Mouse (Mus musculus) forebrain, embryonic 14.5 days (tissue): ENCODE data around the gene Sv2a. TPM values are rescaled to one million over a fixed set of nuclear protein-coding genes. Genes with fewer than 3 reads are reported as not detected.

Experiments
- ATAC-seq: fragments of 200-750 bp; cut with Nextera tagmentation; 2 replicates; pipeline ENCODE4 v1.8.0; 2017; ENCODE audit warnings: mild to moderate bottlenecking, moderate library complexity
- DNase-seq: peaks from one replicate; pipeline ENCODE4 v3.0.0-alpha.2; 2015; ENCODE audit warnings: low spot score
- H3K27ac ChIP-seq: fragments of 300-500 bp; sonication (generic); 2 replicates; pipeline ENCODE4 v1.5.1; 2014; ENCODE audit warnings: low read depth, mild to moderate bottlenecking, control low read depth, low read length, moderate library complexity
- H3K27me3 ChIP-seq: fragments of 300-500 bp; sonication (generic); replicated peaks from 2 replicates; pipeline ENCODE4 v1.6.1; 2014; ENCODE audit warnings: low read length, control low read depth, mixed read lengths; ENCODE audit not compliant: control insufficient read depth, insufficient read depth
- H3K36me3 ChIP-seq: fragments of 300-500 bp; sonication (generic); 2 replicates; pipeline ENCODE4 v1.6.1; 2014; ENCODE audit warnings: low read length, control low read depth; ENCODE audit not compliant: control insufficient read depth, insufficient read depth
- H3K4me1 ChIP-seq: fragments of 300-500 bp; sonication (generic); 2 replicates; pipeline ENCODE4 v1.6.1; 2014; ENCODE audit warnings: antibody characterized with exemption, low read length, control low read depth; ENCODE audit not compliant: control insufficient read depth, insufficient read depth
- H3K4me2 ChIP-seq: fragments of 300-500 bp; sonication (generic); 2 replicates; pipeline ENCODE4 v1.6.1; 2014; ENCODE audit warnings: mild to moderate bottlenecking, control low read depth, low read length
- H3K4me3 ChIP-seq: fragments of 300-500 bp; sonication (generic); 2 replicates; pipeline ENCODE4 v1.5.1; 2014; ENCODE audit warnings: low read depth, low read length, control low read depth
- H3K9ac ChIP-seq: fragments of 300-500 bp; sonication (generic); 2 replicates; pipeline ENCODE4 v1.6.1; 2014; ENCODE audit warnings: mild to moderate bottlenecking, low read length, control low read depth, moderate library complexity
- H3K9me3 ChIP-seq: fragments of 300-500 bp; sonication (generic); replicated peaks from 2 replicates; pipeline ENCODE4 v1.6.1; 2016; ENCODE audit warnings: low read length, control low read depth, mixed read lengths; ENCODE audit not compliant: control insufficient read depth
- WGBS: fragments of 180-500 bp; shearing (Covaris S2); extraction: QIAGEN DNeasy Blood & Tissue Kit; methylation state at CpG from one replicate; pipeline ENCODE4 v1.1.7; 2014; 5-methylcytosine and 5-hydroxymethylcytosine counted together
- microRNA-seq: library from miRNA; unstranded; fragments of <30 nt; microRNA quantifications from one replicate; pipeline ENCODE4, GENCODE M21; 2016
- polyA plus RNA-seq: library from polyadenylated mRNA; unstranded; fragments of >200 nt; fragmentation: Nextera tagmentation; extraction: Ambion mirVana; gene quantifications from 2 replicates; pipeline ENCODE4 v1.2.1, GENCODE M21; 2014

Sv2a gene
- polyA plus RNA-seq, 1 experiment from 2014 or later = 44.4 TPM

DNA sequence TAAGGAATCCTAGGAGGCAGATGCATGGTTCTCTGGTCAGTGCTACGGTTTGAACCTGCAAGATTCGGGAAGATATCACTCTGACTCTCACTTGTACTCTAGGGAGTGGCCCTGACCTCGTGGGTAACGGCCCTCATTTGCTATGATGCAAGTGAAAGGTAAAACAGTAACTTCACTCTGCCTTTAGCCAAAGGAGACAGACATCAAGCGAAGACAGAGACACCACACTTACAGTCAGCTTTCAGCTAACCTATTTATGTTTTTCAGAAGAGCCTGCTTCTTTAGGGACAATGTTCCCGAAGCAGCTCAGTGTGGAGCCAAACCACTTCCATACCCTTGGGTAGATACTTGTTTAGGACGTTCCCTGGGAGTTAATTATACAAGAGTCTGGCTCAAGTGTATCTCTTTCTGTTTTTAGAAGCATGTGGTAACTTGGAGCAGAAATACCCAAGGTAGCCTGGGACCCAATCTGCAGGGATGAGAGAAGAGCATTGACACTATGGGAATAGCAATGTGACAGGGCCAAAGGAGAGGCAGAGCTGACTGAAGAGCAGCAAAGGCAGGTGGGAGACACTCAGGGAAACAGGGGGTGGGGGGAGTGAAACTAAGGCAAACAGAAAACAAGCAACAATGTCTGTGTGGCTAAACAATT lies 63.1 kb downstream of the Sv2a start:
- WGBS = 80% methylated on average over 7 of the region's 7 CpGs
- Histone ChIP-seq H3K4me2 (peak overlapping the region; percentile 69), H3K36me3 (no peaks in the 10 kb centered on the region), H3K9ac (peak overlapping the region; percentile 79; the same call in 1 of the 2 replicates), H3K27ac (peak overlapping the region; percentile 27; the same call in 1 of the 2 replicates), H3K4me1 (peaks cover 17% of the 10 kb centered on the region; the same call in 1 of the 2 replicates), H3K27me3 (no peaks in the 10 kb centered on the region), H3K9me3 (no peaks in the 10 kb centered on the region), H3K4me3 (no peak overlapping the region)
- DNase-seq = no peak
- ATAC-seq = no peak

Small RNA genes lying within 50 kb of the gene (microRNA-seq; reads per million reads assigned to microRNA genes)
- gene Gm44492 (not detected), gene Gm47311 (not detected)

Other genes starting within 250 kb of the Sv2a start
- 67.4 and 75.6 TPM in 2 replicates for gene Plekho1, start 185.2 kb upstream of the Sv2a start, polyA plus RNA-seq
- gene Vps45, start 122.7 kb upstream of the Sv2a start, polyA plus RNA-seq = 48.3 and 54.8 TPM in 2 replicates
- gene Otud7b, start 76.6 kb upstream of the Sv2a start, polyA plus RNA-seq = 4.0 and 4.4 TPM in 2 replicates
- 7.0 and 7.9 TPM in 2 replicates for gene Mtmr11, start 19.1 kb upstream of the Sv2a start, polyA plus RNA-seq
- 169 and 170 TPM in 2 replicates for gene Sf3b4, start 8.8 kb upstream of the Sv2a start, polyA plus RNA-seq
- 80.7 and 96.3 TPM in 2 replicates for gene Bola1, start 38.6 kb downstream of the Sv2a start, polyA plus RNA-seq
- gene Hist2h2ab, start 38.7 kb downstream of the Sv2a start, polyA plus RNA-seq = 1.7 TPM in 1 of 2 replicates, not detected in the other
- 3.4 and 7.5 TPM in 2 replicates for gene Hist2h2ac, start 39.7 kb downstream of the Sv2a start, polyA plus RNA-seq
- gene Hist2h2be, start 40.0 kb downstream of the Sv2a start, polyA plus RNA-seq = 11.8 and 12.5 TPM in 2 replicates
- gene Hist2h3c2, start 58.0 kb downstream of the Sv2a start, polyA plus RNA-seq = 5.2 and 9.1 TPM in 2 replicates
- gene Hist2h2aa2, start 59.1 kb downstream of the Sv2a start, polyA plus RNA-seq = 58.1 and 74.2 TPM in 2 replicates
- gene Hist2h2aa1, start 64.3 kb downstream of the Sv2a start, polyA plus RNA-seq = 23.1 and 35.7 TPM in 2 replicates
- gene Hist2h3c1, start 65.5 kb downstream of the Sv2a start, polyA plus RNA-seq = 0.85 TPM in 1 of 2 replicates, not detected in the other
- gene Hist2h4, start 82.2 kb downstream of the Sv2a start, polyA plus RNA-seq = 3.8 and 8.1 TPM in 2 replicates
- 42.3 and 52.1 TPM in 2 replicates for gene Hist2h3b, start 87.5 kb downstream of the Sv2a start, polyA plus RNA-seq
- gene Hist2h2bb, start 88.6 kb downstream of the Sv2a start, polyA plus RNA-seq = 10.8 and 17.6 TPM in 2 replicates
- 1.5 and 1.6 TPM in 2 replicates for gene Fcgr1, start 112.8 kb downstream of the Sv2a start, polyA plus RNA-seq